Mouse (Mus musculus) heart, adult 2 months (tissue): Measurements from ENCODE around the gene Fam110c. TPM values are rescaled to one million over a fixed set of nuclear protein-coding genes. Genes with fewer than 3 reads are reported as not detected.
A peak's percentile ranks its signal among the peaks of the same experiment; 100 is the strongest.

Source experiments
- DNase-seq, 2 experiments: peaks; one replicate each; pipeline ENCODE4 v3.0.0; 2021
- H3K27ac ChIP-seq: fragments of 200-600 bp; 2 replicates; pipeline ENCODE4 v1.8.1; 2022
- H3K27me3 ChIP-seq: fragments of 200-500 bp; 2 replicates; pipeline ENCODE4 v1.6.1; 2012; ENCODE audit warnings: mild to moderate bottlenecking, low read length, inconsistent platforms, mixed read lengths; ENCODE audit not compliant: control insufficient read depth, insufficient read depth
- H3K36me3 ChIP-seq: fragments of 200-500 bp; 2 replicates; pipeline ENCODE4 v1.6.1; 2012; ENCODE audit warnings: low read length, inconsistent platforms; ENCODE audit not compliant: control insufficient read depth, insufficient read depth
- H3K4me1 ChIP-seq: fragments of 200-500 bp; 2 replicates; pipeline ENCODE4 v1.6.1; 2011; ENCODE audit warnings: low read length; ENCODE audit not compliant: control insufficient read depth, insufficient read depth
- H3K4me3 ChIP-seq: fragments of 200-600 bp; 2 replicates; pipeline ENCODE4 v1.8.1; 2022
- H3K79me2 ChIP-seq: fragments of 200-500 bp; replicated peaks from 2 replicates; pipeline ENCODE4 v1.6.1; 2012; ENCODE audit warnings: mild to moderate bottlenecking, inconsistent platforms, low read length, moderate library complexity, mixed read lengths; ENCODE audit not compliant: control insufficient read depth, insufficient read depth
- H3K9ac ChIP-seq: fragments of 200-500 bp; 2 replicates; pipeline ENCODE4 v1.6.1; 2012; ENCODE audit warnings: low read depth, mild to moderate bottlenecking, control low read depth, inconsistent platforms, low read length, mixed read lengths
- CTCF ChIP-seq: fragments of 200-600 bp; IDR thresholded peaks from 2 replicates; pipeline ENCODE4 v1.8.1; 2022; ENCODE audit warnings: antibody characterized with exemption, mild to moderate bottlenecking, moderate library complexity
- EP300 ChIP-seq: fragments of 200-500 bp; IDR thresholded peaks from 2 replicates; pipeline ENCODE4 v1.6.1; 2011; ENCODE audit warnings: low read depth, low read length, control low read depth; ENCODE audit not compliant: insufficient read depth
- POLR2A ChIP-seq: fragments of 200-500 bp; IDR thresholded peaks from 2 replicates; pipeline ENCODE4 v1.6.1; 2011; ENCODE audit warnings: mild to moderate bottlenecking, low read depth, low read length, control low read depth; ENCODE audit not compliant: insufficient read depth
- WGBS: fragments of 180-500 bp; shearing (Covaris S2); methylation state at CpG from one replicate; pipeline ENCODE4 v1.1.7; 2018; 5-methylcytosine and 5-hydroxymethylcytosine counted together
- intact Hi-C: fragments of 180-260 bp; cut with DNase I; formaldehyde crosslinking; loops from one replicate; pipeline ENCODE4 v1.15.1; 2025
- long read RNA-seq: library from polyadenylated mRNA; stranded (forward); transcript quantifications from one replicate; pipeline ENCODE4 v2.0.0, GENCODE M21; 2021
- polyA plus RNA-seq: library from polyadenylated mRNA; depleted of rRNA; stranded (reverse); fragments of >200 nt; gene quantifications from 2 replicates; pipeline ENCODE4 v1.2.3, GENCODE M21; 2012; rRNA removed
- total RNA-seq, 2 experiments: library from RNA; stranded (reverse); gene quantifications; 2 replicates each; pipeline ENCODE4 v1.2.3; 2021

The Fam110c gene
- total RNA-seq = under 1 TPM; 0.30 to 0.37 TPM
- polyA plus RNA-seq = 0.31 and 0.47 TPM in 2 replicates
- long read RNA-seq = 0 reads

GRCm38 (mm10) chr12:31073412-31074354 lies at the start of gene Fam110c:
Gene Fam110c, plus strand, starts transcription at chr12:31073861.
- TF ChIP-seq POLR2A (no peak), EP300 (no peak), CTCF (no peak)
- no peak within 1 kb of the TSS for H3K9ac ChIP-seq
- peak; percentile 25 to 26 for DNase-seq
- H3K27me3 ChIP-seq = peaks cover 11% of the 10 kb centered on the region
- H3K27ac ChIP-seq = no peak within 1 kb of the TSS
- 5% methylated on average over 50 of the region's 50 CpGs for WGBS
- no peaks in the 10 kb centered on the region for H3K79me2 ChIP-seq
- no peaks in the 10 kb centered on the region for H3K36me3 ChIP-seq
- peak within 1 kb of the TSS; percentile 48 for H3K4me3 ChIP-seq
- no peaks in the 10 kb centered on the region for H3K4me1 ChIP-seq
- intact Hi-C loops = no loop called here

GRCm38 (mm10) chr12:31026423-31026822 lies 47.2 kb upstream of the Fam110c start:
- H3K27me3 ChIP-seq = no peaks in the 10 kb centered on the region
- H3K4me3 ChIP-seq = no peak overlapping the region
- no peak overlapping the region for H3K9ac ChIP-seq
- no peaks in the 10 kb centered on the region for H3K79me2 ChIP-seq
- intact Hi-C loops = no loop called here
- no peaks in the 10 kb centered on the region for H3K4me1 ChIP-seq
- 74% methylated on average over 7 of the region's 7 CpGs for WGBS
- no peaks in the 10 kb centered on the region for H3K36me3 ChIP-seq
- no peak for DNase-seq
- H3K27ac ChIP-seq = no peak overlapping the region
- TF ChIP-seq POLR2A (no peak), CTCF (no peak), EP300 (no peak)

- H3K4me3 ChIP-seq = no peak overlapping the region
- no peak overlapping the region for H3K27ac ChIP-seq
- TF ChIP-seq CTCF (no peak), EP300 (no peak), POLR2A (no peak)
- H3K4me1 ChIP-seq = no peaks in the 10 kb centered on the region
- H3K36me3 ChIP-seq = no peaks in the 10 kb centered on the region
- no peak overlapping the region for H3K9ac ChIP-seq
- 79% methylated on average over 4 of the region's 4 CpGs for WGBS
- H3K79me2 ChIP-seq = no peaks in the 10 kb centered on the region
- H3K27me3 ChIP-seq = no peaks in the 10 kb centered on the region
- intact Hi-C loops = no loop called here
- no peak for DNase-seq
Measured at GRCm38 (mm10) chr12:31052066-31052465, 21.6 kb upstream of the Fam110c start.

- no peak overlapping the region for H3K4me3 ChIP-seq
- no peak overlapping the region for H3K9ac ChIP-seq
- 55% methylated on average over 6 of the region's 6 CpGs for WGBS
- H3K79me2 ChIP-seq = no peaks in the 10 kb centered on the region
- H3K36me3 ChIP-seq = no peaks in the 10 kb centered on the region
- intact Hi-C loops = no loop called here
- DNase-seq = no peak
- TF ChIP-seq EP300 (no peak), POLR2A (no peak), CTCF (no peak)
- no peak overlapping the region for H3K27ac ChIP-seq
- no peaks in the 10 kb centered on the region for H3K4me1 ChIP-seq
- no peaks in the 10 kb centered on the region for H3K27me3 ChIP-seq
Measured at GRCm38 (mm10) chr12:31056291-31056864, 17.3 kb upstream of the Fam110c start.

GRCm38 (mm10) chr12:31059393-31059853 lies 14.2 kb upstream of the Fam110c start:
- intact Hi-C loops = no loop called here

More at GRCm38 (mm10) chr12:31059393-31059853, 14.2 kb upstream of the Fam110c start:
- no peak overlapping the region for H3K27ac ChIP-seq
- WGBS = 41% methylated on average over 8 of the region's 8 CpGs
- no peaks in the 10 kb centered on the region for H3K79me2 ChIP-seq
- H3K4me1 ChIP-seq = no peaks in the 10 kb centered on the region
- no peaks in the 10 kb centered on the region for H3K27me3 ChIP-seq
- DNase-seq = no peak
- no peak for TF ChIP-seq POLR2A
- TF ChIP-seq CTCF = no peak
- no peak for TF ChIP-seq EP300
- no peak overlapping the region for H3K9ac ChIP-seq
- no peaks in the 10 kb centered on the region for H3K36me3 ChIP-seq
- no peak overlapping the region for H3K4me3 ChIP-seq
